Mouse (Mus musculus) hindbrain, embryonic 12.5 days (tissue): ENCODE data around the gene Nrgn. TPM values are rescaled to one million over a fixed set of nuclear protein-coding genes. Genes with fewer than 3 reads are reported as not detected.

Experiments
- ATAC-seq: fragments of 200-750 bp; cut with Nextera tagmentation; 2 replicates; pipeline ENCODE4 v1.8.0; 2017; ENCODE audit warnings: moderate TSS enrichment; ENCODE audit not compliant: low FRiP score
- H3K27ac ChIP-seq: fragments of 300-500 bp; sonication (generic); 2 replicates; pipeline ENCODE4 v1.5.1; 2016; ENCODE audit warnings: mild to moderate bottlenecking
- H3K27me3 ChIP-seq: fragments of 300-500 bp; sonication (generic); 2 replicates; pipeline ENCODE4 v1.6.1; 2016; ENCODE audit warnings: mild to moderate bottlenecking
- H3K36me3 ChIP-seq: fragments of 300-500 bp; sonication (generic); 2 replicates; pipeline ENCODE4 v1.6.1; 2016; ENCODE audit warnings: mild to moderate bottlenecking
- H3K4me1 ChIP-seq: fragments of 300-500 bp; sonication (generic); 2 replicates; pipeline ENCODE4 v1.6.1; 2016
- H3K4me2 ChIP-seq: fragments of 300-500 bp; sonication (generic); replicated peaks from 2 replicates; pipeline ENCODE4 v1.6.1; 2016; ENCODE audit warnings: mild to moderate bottlenecking
- H3K4me3 ChIP-seq: fragments of 300-500 bp; sonication (generic); 2 replicates; pipeline ENCODE4 v1.5.1; 2016; ENCODE audit warnings: mild to moderate bottlenecking
- H3K9ac ChIP-seq: fragments of 300-500 bp; sonication (generic); 2 replicates; pipeline ENCODE4 v1.6.1; 2016; ENCODE audit warnings: mild to moderate bottlenecking, moderate library complexity
- H3K9me3 ChIP-seq: fragments of 300-500 bp; sonication (generic); replicated peaks from 2 replicates; pipeline ENCODE4 v1.6.1; 2016; ENCODE audit warnings: mild to moderate bottlenecking
- WGBS: fragments of 180-500 bp; shearing (Covaris S2); methylation state at CpG from one replicate; pipeline ENCODE4 v1.1.7; 2016; 5-methylcytosine and 5-hydroxymethylcytosine counted together
- polyA plus RNA-seq: library from polyadenylated mRNA; unstranded; fragments of >200 nt; fragmentation: Nextera tagmentation; extraction: Ambion mirVana; gene quantifications from 2 replicates; pipeline ENCODE4 v1.2.1, GENCODE M21; 2016

The Nrgn gene
- polyA plus RNA-seq, 1 experiment from 2014 or later: 15.5 TPM

DNA sequence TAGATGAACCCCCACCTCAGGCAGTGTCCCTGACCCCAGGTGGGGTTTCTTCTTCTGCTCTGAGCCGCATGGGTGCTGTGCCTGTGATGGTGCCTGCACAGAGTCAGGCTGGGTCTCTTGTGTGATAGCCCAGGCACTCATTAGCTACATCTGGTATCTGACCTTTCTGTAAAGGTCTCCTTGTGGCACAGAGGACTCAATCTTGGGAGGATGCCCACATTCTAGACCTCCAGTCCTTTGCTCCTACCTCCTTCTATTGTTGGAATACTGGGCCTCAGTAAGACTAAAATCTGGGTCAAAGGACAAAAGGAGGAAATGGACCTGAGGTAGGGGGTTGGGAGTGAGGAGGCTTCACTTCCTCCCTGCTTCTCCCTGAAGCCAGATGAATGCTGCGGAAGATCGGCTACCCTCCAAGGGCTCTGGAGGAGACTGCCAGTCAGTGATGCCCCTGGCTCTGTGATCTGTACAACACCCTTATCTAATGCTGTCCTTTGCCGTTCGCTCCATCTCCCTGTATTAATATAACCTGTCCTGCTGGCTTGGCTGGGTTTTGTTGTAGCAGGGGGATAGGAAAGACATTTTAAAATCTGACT is 14.9 kb downstream of the Nrgn start:
- Histone ChIP-seq H3K27ac (no peak overlapping the region), H3K4me3 (no peak overlapping the region), H3K36me3 (no peaks in the 10 kb centered on the region), H3K4me1 (no peaks in the 10 kb centered on the region), H3K4me2 (no peak overlapping the region), H3K9me3 (no peaks in the 10 kb centered on the region), H3K27me3 (peaks cover 29% of the 10 kb centered on the region), H3K9ac (no peak overlapping the region)
- WGBS: 68% methylated on average over 5 of the region's 5 CpGs
- no peak for ATAC-seq

DNA sequence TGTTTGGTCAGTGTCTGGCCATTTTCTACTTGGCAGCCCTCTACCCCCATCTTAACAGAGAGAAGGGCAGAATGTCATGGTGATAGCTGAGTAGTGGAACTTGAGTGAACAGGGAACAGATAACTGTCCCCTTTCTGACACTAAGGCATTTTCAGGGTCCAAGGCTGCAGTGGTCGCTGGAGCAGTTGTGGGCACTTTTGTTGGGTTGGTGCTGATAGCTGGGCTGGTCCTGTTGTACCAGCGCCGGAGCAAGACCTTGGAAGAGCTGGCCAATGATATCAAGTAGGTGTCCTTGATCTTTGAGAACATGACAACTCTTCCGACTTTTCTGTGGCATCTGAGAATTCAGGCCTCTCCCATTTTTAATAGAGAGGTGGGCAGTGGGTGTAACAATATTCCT is 15.9 kb downstream of the Nrgn start:
- Histone ChIP-seq H3K9ac (no peak overlapping the region), H3K4me2 (no peak overlapping the region), H3K4me1 (no peaks in the 10 kb centered on the region), H3K9me3 (no peaks in the 10 kb centered on the region), H3K4me3 (no peak overlapping the region), H3K36me3 (no peaks in the 10 kb centered on the region), H3K27me3 (peaks cover 28% of the 10 kb centered on the region), H3K27ac (no peak overlapping the region)
- 77% methylated on average over 4 of the region's 4 CpGs for WGBS
- ATAC-seq: no peak

DNA sequence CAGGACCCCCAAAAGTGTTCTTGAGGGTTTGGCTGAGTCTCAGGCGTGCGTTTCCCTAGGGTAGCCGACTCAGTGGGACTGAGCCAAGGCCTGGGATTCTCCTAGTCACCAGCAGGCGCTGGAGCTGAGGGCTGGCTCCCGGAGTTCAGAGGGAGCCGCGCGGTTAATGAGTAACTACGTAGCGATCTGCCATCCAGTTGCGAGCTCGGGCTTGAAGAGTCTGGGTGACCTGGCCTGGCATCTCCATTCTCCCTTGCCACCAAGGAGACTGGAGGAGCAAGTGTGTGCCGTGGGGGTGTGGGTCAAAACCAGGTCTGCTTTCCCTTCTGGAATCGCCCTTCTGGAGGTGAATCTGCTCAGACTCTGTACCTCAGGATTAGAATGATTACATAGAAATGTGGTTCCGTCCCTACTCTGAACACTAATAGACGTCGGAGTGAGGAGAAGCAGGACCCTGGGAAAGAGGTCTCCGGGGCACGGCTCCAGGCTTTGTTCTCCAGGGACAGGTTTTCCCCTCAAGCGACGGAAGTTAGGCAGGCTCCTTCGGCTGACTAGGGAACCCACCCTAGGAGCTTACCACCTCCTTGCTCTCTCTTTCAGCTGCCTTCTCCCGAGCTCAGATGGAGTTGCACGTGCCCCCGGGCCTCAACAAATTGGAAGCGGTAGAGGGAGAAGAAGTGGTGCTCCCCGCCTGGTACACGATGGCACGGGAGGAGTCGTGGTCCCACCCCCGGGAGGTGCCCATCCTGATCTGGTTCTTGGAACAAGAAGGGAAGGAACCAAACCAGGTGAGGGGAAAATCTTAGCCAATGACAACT is 21.6 kb downstream of the Nrgn start:
- Histone ChIP-seq H3K4me1 (peaks cover 27% of the 10 kb centered on the region), H3K27ac (no peak overlapping the region), H3K36me3 (no peaks in the 10 kb centered on the region), H3K27me3 (peaks cover 70% of the 10 kb centered on the region), H3K4me2 (peak overlapping the region; percentile 60), H3K4me3 (peak overlapping the region; percentile 27), H3K9me3 (0 out of 2 replicates have a peak, but pooled peaks cover 2% of the 10 kb centered on the region), H3K9ac (0 out of 2 replicates have a peak overlapping the region, but pooled peaks have one; percentile 24)
- 2% methylated on average over 31 of the region's 31 CpGs for WGBS
- ATAC-seq: peak; percentile 69

DNA sequence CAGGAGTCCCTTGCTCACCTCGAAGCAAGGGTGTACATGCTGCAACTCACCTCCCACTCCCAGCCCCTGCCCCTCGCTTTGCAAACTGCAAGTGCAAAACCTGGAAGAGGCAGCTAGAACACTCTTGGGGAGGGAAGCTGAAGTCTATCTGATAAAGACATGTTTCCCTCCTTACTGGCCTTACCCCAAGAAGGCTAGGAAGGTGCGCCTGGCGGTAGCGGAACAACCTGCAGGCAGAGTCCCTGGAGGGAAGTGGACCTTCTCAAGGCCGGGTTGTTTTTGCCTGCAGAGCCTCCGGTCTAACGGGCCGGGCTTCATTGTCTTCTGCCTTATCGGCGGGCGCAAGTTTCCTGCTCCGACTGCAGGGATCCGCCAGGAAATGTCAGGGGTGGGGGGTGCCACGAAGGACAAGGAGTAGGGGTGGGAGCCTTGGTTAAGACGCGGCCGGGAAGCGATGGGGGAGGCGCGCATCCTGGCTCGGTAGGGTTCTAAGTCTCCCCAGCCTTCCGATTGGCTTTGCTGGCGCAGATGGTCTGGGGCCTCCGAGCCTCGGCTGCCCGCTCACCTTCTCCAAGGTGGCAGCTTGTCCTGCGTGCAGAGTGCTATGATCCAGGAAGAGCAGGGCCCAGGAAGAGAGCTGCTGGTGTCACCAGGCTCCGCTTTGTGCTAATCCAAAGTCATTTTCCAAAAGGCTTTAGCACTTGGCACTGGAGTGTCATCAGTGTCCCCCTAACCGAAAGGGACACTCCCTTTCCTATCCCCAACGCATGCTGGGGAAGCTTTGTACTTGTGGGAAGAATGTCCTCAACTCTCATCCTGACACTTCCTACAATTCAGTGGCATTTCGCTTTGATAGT is 22.4 kb downstream of the Nrgn start:
- Histone ChIP-seq H3K4me2 (peak overlapping the region; percentile 60), H3K9ac (peak overlapping the region; percentile 46), H3K9me3 (0 out of 2 replicates have a peak, but pooled peaks cover 3% of the 10 kb centered on the region), H3K27ac (no peak overlapping the region), H3K27me3 (peaks cover 79% of the 10 kb centered on the region), H3K36me3 (0 out of 2 replicates have a peak, but pooled peaks cover 3% of the 10 kb centered on the region), H3K4me1 (peaks cover 27% of the 10 kb centered on the region), H3K4me3 (peak overlapping the region; percentile 27)
- ATAC-seq: peak; percentile 57
- whole genome bisulfite sequencing: 1% methylated on average over 32 of the region's 32 CpGs

DNA sequence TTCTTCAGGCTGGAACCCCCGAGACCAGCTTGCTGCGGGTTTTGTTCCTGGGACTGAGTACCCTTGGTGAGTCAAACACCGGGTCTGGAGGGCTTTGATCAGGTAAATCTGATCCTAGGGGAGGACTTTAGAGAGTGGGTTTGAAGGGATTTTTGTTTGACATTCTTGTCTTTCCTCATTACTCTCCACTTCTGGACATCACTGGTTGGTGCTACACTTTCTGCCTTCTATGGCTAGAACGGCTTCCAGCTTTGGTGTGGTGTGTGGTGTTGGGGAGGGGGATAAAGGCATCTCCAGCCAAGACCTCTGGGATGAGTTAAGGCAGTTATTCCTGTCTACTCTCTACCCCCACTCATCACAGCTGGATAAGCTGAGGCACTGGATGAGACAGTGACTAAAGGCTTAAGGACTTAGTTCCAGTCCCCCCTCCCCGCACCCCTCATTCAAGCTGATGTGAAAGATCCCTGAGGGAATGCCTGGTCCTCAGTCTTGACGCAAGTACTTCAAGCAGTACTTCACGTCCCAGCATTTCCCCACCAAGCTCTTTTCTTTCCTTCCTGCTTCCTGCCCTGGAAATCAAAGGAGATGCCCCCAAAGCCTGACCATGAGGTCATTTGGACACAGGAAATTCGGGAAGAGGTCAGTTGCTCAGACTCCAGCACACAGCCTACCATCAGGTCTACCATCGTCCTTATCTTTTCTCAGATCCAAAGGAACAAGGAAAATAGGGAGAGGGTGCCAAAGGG is 24.3 kb downstream of the Nrgn start:
- Histone ChIP-seq H3K27ac (no peak overlapping the region), H3K4me3 (peak overlapping the region; percentile 4; the same call in 1 of the 2 replicates), H3K27me3 (peaks cover 75% of the 10 kb centered on the region), H3K4me1 (peaks cover 27% of the 10 kb centered on the region), H3K4me2 (no peak overlapping the region), H3K36me3 (peaks cover 7% of the 10 kb centered on the region), H3K9me3 (0 out of 2 replicates have a peak, but pooled peaks cover 3% of the 10 kb centered on the region), H3K9ac (no peak overlapping the region)
- no peak for ATAC-seq
- WGBS: 24% methylated on average over 9 of the region's 9 CpGs

DNA sequence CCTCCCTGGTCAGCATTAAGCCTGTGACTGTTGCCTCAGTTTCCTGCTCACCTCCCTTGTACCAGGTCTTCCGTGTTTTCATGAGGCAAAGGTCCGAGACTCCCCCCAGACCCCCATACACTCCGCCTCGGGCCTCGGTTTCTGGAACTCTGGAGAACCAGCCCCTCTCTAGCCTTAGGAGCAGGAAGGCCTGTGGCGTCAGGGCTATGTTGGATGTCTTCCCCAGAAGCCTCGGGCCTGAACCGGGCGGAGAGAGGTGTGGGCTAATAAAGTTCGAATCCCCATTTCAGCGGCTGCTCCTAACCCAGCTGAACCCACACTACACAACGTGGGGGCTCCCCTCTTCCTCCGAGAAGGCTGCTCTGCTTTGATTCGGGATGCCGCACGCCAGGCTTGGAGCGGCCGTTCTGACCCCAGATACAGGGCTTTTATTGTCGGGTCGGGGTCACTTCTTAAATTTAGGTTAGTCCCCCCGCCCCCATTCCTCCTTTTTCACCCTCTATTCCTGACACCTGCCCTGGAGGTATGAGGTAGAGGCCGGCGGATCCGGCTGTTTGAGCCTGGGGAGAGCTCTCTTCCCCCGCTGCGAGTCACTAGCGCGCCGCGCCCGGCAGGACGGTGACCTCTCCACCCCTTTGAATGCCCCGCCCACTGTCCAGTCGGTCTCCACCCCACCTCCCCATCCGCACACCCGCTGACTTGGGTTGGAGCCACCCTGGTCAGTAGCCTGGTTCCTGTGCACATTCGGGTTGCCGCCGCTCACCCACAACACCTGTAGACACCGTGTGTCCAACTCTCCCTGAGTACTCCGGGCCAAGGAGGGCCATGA is 25.1 kb downstream of the Nrgn start, which contains the start of gene Esam:
Gene Esam (plus strand): TSS at position 683 of the 829 bp plus-strand sequence.
- 0 out of 2 replicates have a peak, but pooled peaks cover 3% of the 10 kb centered on the region for H3K9me3 ChIP-seq
- H3K27ac ChIP-seq: no peak within 1 kb of the TSS
- peaks cover 27% of the 10 kb centered on the region for H3K4me1 ChIP-seq
- no peak within 1 kb of the TSS for H3K9ac ChIP-seq
- peaks cover 15% of the 10 kb centered on the region for H3K36me3 ChIP-seq
- WGBS: 4% methylated on average over 41 of the region's 41 CpGs
- peaks cover 74% of the 10 kb centered on the region for H3K27me3 ChIP-seq
- H3K4me2 ChIP-seq: peak within 1 kb of the TSS; percentile 30; the same call in 1 of the 2 replicates
- peak; percentile 18 for ATAC-seq
- peak within 1 kb of the TSS; percentile 4; the same call in 1 of the 2 replicates for H3K4me3 ChIP-seq

DNA sequence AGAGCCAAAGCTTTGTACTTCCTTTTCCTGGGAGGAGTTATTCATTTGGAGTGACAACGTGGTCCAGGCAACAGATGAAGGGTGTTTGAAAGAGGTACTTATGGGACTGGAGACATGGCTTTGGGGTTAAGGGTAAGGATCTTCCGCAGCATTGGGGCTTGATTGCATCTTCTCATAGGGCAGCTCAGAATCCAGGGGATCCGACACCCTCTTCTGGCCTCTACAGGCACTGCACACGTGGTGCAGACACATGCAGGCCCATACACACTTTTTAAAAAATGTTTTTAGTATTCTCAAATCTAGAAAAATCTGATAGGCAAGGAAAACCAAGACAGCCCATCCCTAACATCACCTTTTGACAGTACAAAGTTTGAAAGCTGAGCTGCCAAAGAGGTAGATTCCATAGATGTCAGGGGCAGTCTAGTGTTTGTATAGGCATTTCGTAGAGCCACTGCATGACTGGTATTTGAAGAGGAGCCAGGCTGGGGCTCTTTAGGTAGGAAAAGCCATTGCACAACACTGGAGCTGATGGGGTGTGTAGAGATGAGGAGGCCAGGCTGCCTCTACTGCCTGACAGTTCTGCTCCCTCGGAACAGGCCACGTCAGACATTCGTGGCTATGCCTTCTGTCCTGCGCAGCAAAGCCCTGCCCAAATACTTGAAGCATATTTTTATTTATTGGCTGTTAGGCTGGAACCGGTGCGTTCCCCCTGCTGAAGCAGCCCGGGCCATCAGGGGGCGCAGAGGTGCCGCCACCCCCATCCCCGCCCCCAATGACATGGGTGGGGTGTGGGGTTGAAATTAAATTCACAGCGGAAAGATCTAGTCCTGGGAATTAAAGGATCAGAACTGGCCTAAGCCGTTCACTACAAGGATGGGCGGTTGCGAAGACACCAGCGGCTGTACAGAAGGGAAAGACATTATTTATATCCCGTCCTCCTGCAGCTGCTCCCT is 26.0 kb downstream of the Nrgn start:
- ATAC-seq: peak; percentile 14
- Histone ChIP-seq H3K4me1 (peaks cover 27% of the 10 kb centered on the region), H3K9ac (no peak overlapping the region), H3K36me3 (peaks cover 18% of the 10 kb centered on the region), H3K4me3 (0 out of 2 replicates have a peak overlapping the region, but pooled peaks have one; percentile 4), H3K9me3 (0 out of 2 replicates have a peak, but pooled peaks cover 3% of the 10 kb centered on the region), H3K27me3 (peaks cover 67% of the 10 kb centered on the region), H3K27ac (no peak overlapping the region), H3K4me2 (0 out of 2 replicates have a peak overlapping the region, but pooled peaks have one; percentile 30)
- WGBS: 24% methylated on average over 21 of the region's 21 CpGs

DNA sequence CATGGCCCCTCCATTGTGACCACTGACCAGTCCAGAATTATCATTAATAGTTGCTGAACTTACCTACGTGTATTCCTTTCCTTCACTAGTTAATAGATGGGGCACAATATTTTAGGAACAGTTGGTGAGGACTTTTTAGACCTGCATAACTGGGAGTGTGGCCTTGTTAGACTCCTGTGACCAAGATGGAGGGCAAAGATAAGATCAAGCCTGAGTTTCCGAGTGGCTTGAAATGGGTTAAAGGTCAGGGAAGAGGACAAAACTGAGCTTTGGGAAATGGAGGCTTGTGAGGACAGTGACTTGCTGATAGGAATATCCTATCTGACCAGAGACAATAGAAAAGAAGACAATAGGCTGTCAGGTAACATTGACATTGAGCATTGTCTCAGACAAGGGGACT is 27.2 kb downstream of the Nrgn start:
- no peak overlapping the region for H3K9ac ChIP-seq
- H3K9me3 ChIP-seq: 0 out of 2 replicates have a peak, but pooled peaks cover 3% of the 10 kb centered on the region
- peaks cover 17% of the 10 kb centered on the region for H3K4me1 ChIP-seq
- H3K27me3 ChIP-seq: peaks cover 55% of the 10 kb centered on the region
- peaks cover 26% of the 10 kb centered on the region for H3K36me3 ChIP-seq
- no peak for ATAC-seq
- H3K27ac ChIP-seq: no peak overlapping the region
- no peak overlapping the region for H3K4me2 ChIP-seq
- 94% methylated on average over 2 of the region's 2 CpGs for WGBS
- no peak overlapping the region for H3K4me3 ChIP-seq

DNA sequence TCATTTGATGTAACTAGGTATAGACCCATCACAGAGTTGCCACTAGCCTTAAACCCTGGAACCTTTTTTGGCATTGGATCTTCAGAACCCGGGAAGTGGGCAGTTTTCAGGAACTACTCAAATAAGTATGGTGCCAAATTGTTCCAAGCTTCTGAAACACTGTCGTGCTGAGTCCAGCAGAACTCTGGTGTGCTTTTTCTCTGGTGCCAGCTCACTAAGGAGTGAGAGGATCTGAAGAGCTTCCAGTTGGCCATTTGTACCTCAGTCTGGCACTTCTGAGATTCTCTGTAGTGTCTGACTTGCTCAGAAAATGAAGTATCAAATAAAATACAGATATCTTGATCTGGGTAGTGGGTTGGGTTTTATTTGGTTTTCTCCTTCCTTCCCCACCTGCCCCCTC is 32.7 kb downstream of the Nrgn start:
- H3K27me3 ChIP-seq: peaks cover under 1% of the 10 kb centered on the region; the same call in 1 of the 2 replicates
- no peak for ATAC-seq
- no peak overlapping the region for H3K27ac ChIP-seq
- no peak overlapping the region for H3K9ac ChIP-seq
- H3K9me3 ChIP-seq: no peaks in the 10 kb centered on the region
- H3K4me2 ChIP-seq: no peak overlapping the region
- H3K4me3 ChIP-seq: no peak overlapping the region
- H3K36me3 ChIP-seq: peaks cover 39% of the 10 kb centered on the region
- 95% methylated on average over 2 of the region's 2 CpGs for WGBS
- H3K4me1 ChIP-seq: no peaks in the 10 kb centered on the region; the same call in 1 of the 2 replicates

DNA sequence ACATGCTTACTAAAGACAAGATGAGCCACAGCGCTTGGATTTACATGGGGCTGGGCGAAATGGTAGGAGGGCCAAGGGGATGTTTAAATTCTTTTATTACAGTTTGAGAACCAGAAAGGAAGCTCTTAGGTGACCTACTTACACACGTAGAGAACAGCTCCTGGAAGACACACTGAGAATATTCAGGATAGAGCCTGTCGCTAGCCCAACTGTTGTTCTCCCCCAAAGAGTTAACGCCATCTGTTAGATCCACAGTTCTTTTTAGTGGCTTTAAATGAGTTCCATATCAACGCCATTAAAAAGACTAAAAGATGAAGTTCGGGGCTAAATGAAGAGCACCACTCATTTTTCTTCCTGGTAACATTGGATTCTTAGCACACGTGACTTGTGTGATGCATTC is 33.7 kb downstream of the Nrgn start:
- Histone ChIP-seq H3K4me2 (no peak overlapping the region), H3K27me3 (no peaks in the 10 kb centered on the region), H3K4me3 (no peak overlapping the region), H3K36me3 (peaks cover 37% of the 10 kb centered on the region), H3K4me1 (no peaks in the 10 kb centered on the region; the same call in 1 of the 2 replicates), H3K9ac (no peak overlapping the region), H3K27ac (no peak overlapping the region), H3K9me3 (no peaks in the 10 kb centered on the region)
- 93% methylated on average over 8 of the region's 8 CpGs for WGBS
- no peak for ATAC-seq
